Mouse (Mus musculus) neural tube, embryonic 13.5 days (tissue): ENCODE results near the gene Sugp2. TPM values are rescaled to one million over a fixed set of nuclear protein-coding genes. Genes with fewer than 3 reads are reported as not detected.

ENCODE experiments used
- ATAC-seq: fragments of 200-750 bp; cut with Nextera tagmentation; 2 replicates; pipeline ENCODE4 v1.8.0; 2017; ENCODE audit warnings: low read depth, mild to moderate bottlenecking, moderate TSS enrichment, moderate library complexity
- H3K27ac ChIP-seq: fragments of 300-500 bp; sonication (generic); replicated peaks from 2 replicates; pipeline ENCODE4 v1.5.1; 2015; ENCODE audit warnings: moderate library complexity, mild to moderate bottlenecking, inconsistent platforms
- H3K27me3 ChIP-seq: fragments of 300-500 bp; sonication (generic); 2 replicates; pipeline ENCODE4 v1.6.1; 2015; ENCODE audit warnings: mild to moderate bottlenecking, inconsistent platforms
- H3K36me3 ChIP-seq: fragments of 300-500 bp; sonication (generic); 2 replicates; pipeline ENCODE4 v1.6.1; 2015; ENCODE audit warnings: mild to moderate bottlenecking, inconsistent platforms
- H3K4me1 ChIP-seq: fragments of 300-500 bp; sonication (generic); replicated peaks from 2 replicates; pipeline ENCODE4 v1.6.1; 2015; ENCODE audit warnings: inconsistent platforms
- H3K4me2 ChIP-seq: fragments of 300-500 bp; sonication (generic); 2 replicates; pipeline ENCODE4 v1.6.1; 2015; ENCODE audit warnings: inconsistent platforms, mild to moderate bottlenecking, moderate library complexity
- H3K4me3 ChIP-seq: fragments of 300-500 bp; sonication (generic); 2 replicates; pipeline ENCODE4 v1.5.1; 2015; ENCODE audit warnings: mild to moderate bottlenecking, inconsistent platforms
- H3K9ac ChIP-seq: fragments of 300-500 bp; sonication (generic); 2 replicates; pipeline ENCODE4 v1.6.1; 2015; ENCODE audit warnings: moderate library complexity, mild to moderate bottlenecking, inconsistent platforms
- H3K9me3 ChIP-seq: fragments of 300-500 bp; sonication (generic); 2 replicates; pipeline ENCODE4 v1.6.1; 2016; ENCODE audit warnings: inconsistent platforms
- WGBS: fragments of 180-500 bp; shearing (Covaris S2); methylation state at CpG from one replicate; pipeline ENCODE4 v1.1.7; 2015; 5-methylcytosine and 5-hydroxymethylcytosine counted together
- polyA plus RNA-seq: library from polyadenylated mRNA; unstranded; fragments of >200 nt; fragmentation: Nextera tagmentation; extraction: Ambion mirVana; gene quantifications from 2 replicates; pipeline ENCODE4 v1.2.1, GENCODE M21; 2015

Gene Sugp2
- polyA plus RNA-seq, 1 experiment from 2014 or later: 64.8 TPM

DNA sequence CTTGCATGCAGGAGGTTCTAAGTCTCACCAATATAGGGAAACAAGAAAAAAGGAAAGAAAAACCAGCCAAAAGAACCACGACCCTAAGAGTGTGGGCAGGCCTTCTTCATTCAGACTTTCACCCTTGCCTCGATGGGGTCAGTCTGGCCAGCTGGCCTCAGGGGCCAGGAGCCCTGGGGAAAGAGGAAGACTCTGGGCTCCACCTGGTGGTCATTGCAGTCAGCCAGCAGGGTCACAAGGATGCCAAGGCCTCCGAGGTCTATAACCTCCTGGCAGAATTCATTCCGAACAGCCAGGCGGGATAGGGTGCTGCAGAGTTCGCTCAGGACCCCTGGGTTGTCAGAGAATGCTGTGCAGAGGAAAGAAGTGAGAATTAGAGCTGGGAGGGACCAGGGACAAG, 10.7 kb upstream of the Sugp2 start:
- H3K27me3 ChIP-seq: 0 out of 2 replicates have a peak, but pooled peaks cover 10% of the 10 kb centered on the region

GRCm38 (mm10) chr8:70227997-70228396, 6.0 kb upstream of the Sugp2 start:
- peaks cover 10% of the 10 kb centered on the region for H3K4me1 ChIP-seq
- no peak overlapping the region for H3K4me3 ChIP-seq
- H3K36me3 ChIP-seq: peaks cover 74% of the 10 kb centered on the region
- H3K9me3 ChIP-seq: no peaks in the 10 kb centered on the region
- whole genome bisulfite sequencing: 17% methylated on average over 4 of the region's 4 CpGs
- no peaks in the 10 kb centered on the region for H3K27me3 ChIP-seq
- H3K4me2 ChIP-seq: no peak overlapping the region
- H3K9ac ChIP-seq: no peak overlapping the region
- peak; percentile 45; the same call in 1 of the 2 replicates for ATAC-seq
- no peak overlapping the region for H3K27ac ChIP-seq

More for the DNA sequence above, 10.7 kb upstream of the Sugp2 start:
- H3K4me1 ChIP-seq: 0 out of 2 replicates have a peak, but pooled peaks cover 4% of the 10 kb centered on the region
- no peak for ATAC-seq
- H3K9ac ChIP-seq: no peak overlapping the region
- no peak overlapping the region for H3K4me3 ChIP-seq
- WGBS: 53% methylated on average over 6 of the region's 6 CpGs
- peaks cover 70% of the 10 kb centered on the region for H3K36me3 ChIP-seq
- no peak overlapping the region for H3K4me2 ChIP-seq
- H3K9me3 ChIP-seq: no peaks in the 10 kb centered on the region
- no peak overlapping the region for H3K27ac ChIP-seq

GRCm38 (mm10) chr8:70230837-70231236, 3.2 kb upstream of the Sugp2 start:
- no peaks in the 10 kb centered on the region for H3K9me3 ChIP-seq
- no peak overlapping the region for H3K4me2 ChIP-seq
- no peak overlapping the region for H3K9ac ChIP-seq
- H3K27ac ChIP-seq: no peak overlapping the region
- no peak overlapping the region for H3K4me3 ChIP-seq
- H3K36me3 ChIP-seq: peaks cover 46% of the 10 kb centered on the region
- no peak for ATAC-seq
- no peaks in the 10 kb centered on the region for H3K27me3 ChIP-seq
- peaks cover 27% of the 10 kb centered on the region for H3K4me1 ChIP-seq
- WGBS: 96% methylated on average over 9 of the region's 9 CpGs

DNA sequence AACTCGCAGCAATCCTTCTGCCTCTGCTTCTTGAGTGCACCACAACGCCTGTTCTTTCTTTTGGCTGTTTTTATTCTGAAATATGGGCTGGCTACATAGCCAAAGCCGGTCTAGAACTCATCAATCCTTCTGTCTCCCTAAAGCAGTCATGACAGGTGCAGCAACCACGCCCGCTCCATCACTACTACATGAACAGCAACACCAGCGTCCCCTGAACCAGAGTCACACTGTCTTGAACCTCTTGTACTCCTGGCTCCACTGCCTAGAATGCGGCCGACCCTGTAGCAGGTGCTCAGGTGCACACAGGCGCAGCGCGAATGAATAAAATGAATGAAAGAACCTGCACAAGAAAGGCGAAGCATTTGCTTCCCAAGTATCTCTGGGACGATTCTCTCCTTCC, 420 bp upstream of the Sugp2 start:
- Histone ChIP-seq H3K4me3 (peak overlapping the region; percentile 71), H3K4me1 (peaks cover 39% of the 10 kb centered on the region), H3K27ac (peak overlapping the region; percentile 96), H3K27me3 (no peaks in the 10 kb centered on the region), H3K9me3 (no peaks in the 10 kb centered on the region), H3K36me3 (peaks cover 50% of the 10 kb centered on the region), H3K9ac (peak overlapping the region; percentile 85), H3K4me2 (peak overlapping the region; percentile 90)
- ATAC-seq: peak; percentile 48
- WGBS: 6% methylated on average over 13 of the region's 13 CpGs

- no peak for ATAC-seq
- peaks cover 49% of the 10 kb centered on the region for H3K36me3 ChIP-seq
These were observed 729 bp downstream of the Sugp2 start for GRCm38 (mm10) chr8:70234781-70235128.

GRCm38 (mm10) chr8:70237842-70238241, 3.8 kb downstream of the Sugp2 start:
- Histone ChIP-seq H3K4me2 (no peak overlapping the region), H3K4me3 (no peak overlapping the region), H3K4me1 (peaks cover 31% of the 10 kb centered on the region), H3K27ac (no peak overlapping the region), H3K36me3 (peaks cover 64% of the 10 kb centered on the region), H3K27me3 (no peaks in the 10 kb centered on the region), H3K9me3 (no peaks in the 10 kb centered on the region), H3K9ac (no peak overlapping the region)
- 92% methylated on average over 2 of the region's 2 CpGs for WGBS
- no peak for ATAC-seq

More at GRCm38 (mm10) chr8:70234781-70235128, 729 bp downstream of the Sugp2 start:
- WGBS: under 1% methylated on average over 15 of the region's 15 CpGs
- Histone ChIP-seq H3K27ac (peak overlapping the region; percentile 96), H3K9me3 (no peaks in the 10 kb centered on the region), H3K4me2 (peak overlapping the region; percentile 90), H3K27me3 (no peaks in the 10 kb centered on the region), H3K4me3 (peak overlapping the region; percentile 71), H3K4me1 (peaks cover 39% of the 10 kb centered on the region), H3K9ac (peak overlapping the region; percentile 85)

DNA sequence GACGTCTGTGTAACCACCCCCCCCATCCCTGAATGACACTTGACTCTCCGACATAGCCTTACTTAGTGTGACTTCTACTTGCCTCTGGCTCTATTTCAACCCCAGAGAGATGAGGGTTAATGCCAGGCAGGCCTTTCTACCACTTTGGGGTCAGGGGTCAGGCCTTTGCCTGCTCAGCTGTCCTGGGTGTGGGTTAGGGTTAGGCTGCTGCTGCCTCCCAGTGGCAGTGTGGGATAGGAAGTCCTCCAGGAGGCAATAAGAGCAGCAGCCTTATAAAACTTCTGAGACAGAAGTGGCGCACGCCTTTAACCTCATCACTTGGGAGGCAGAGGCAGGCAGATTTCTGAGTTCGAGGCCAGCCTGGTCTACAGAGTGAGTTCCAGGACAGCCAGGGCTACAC, 6.6 kb downstream of the Sugp2 start:
- Histone ChIP-seq H3K4me2 (no peak overlapping the region), H3K4me1 (peaks cover 27% of the 10 kb centered on the region), H3K9me3 (no peaks in the 10 kb centered on the region), H3K27ac (no peak overlapping the region), H3K36me3 (peaks cover 87% of the 10 kb centered on the region), H3K9ac (no peak overlapping the region), H3K4me3 (no peak overlapping the region), H3K27me3 (no peaks in the 10 kb centered on the region)
- ATAC-seq: no peak
- WGBS: 91% methylated on average over 5 of the region's 5 CpGs

DNA sequence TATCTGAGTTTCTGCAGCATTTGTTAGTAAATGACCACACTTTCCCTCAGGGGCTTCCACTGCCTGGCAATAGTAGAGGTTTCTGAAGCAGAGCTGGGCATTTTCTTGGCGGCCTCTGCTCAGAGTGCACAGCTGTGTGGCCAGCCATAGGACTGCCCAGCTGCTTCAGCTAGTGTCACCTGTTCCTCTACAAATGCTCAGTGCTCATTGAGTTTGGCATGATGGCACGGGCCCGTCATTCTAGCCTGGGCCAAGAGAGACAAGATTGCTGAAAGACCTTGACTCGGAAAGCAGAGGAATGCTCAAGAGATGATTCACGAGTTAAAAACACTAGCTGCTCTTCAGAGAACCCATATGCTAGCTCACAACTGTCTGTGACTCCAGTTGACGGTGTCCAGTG, 12.6 kb downstream of the Sugp2 start:
- Histone ChIP-seq H3K9me3 (no peaks in the 10 kb centered on the region), H3K27ac (no peak overlapping the region), H3K4me1 (peaks cover 17% of the 10 kb centered on the region), H3K27me3 (no peaks in the 10 kb centered on the region), H3K4me2 (no peak overlapping the region), H3K9ac (no peak overlapping the region), H3K4me3 (no peak overlapping the region), H3K36me3 (peaks cover 88% of the 10 kb centered on the region)
- 92% methylated on average over 6 of the region's 6 CpGs for WGBS
- no peak for ATAC-seq

DNA sequence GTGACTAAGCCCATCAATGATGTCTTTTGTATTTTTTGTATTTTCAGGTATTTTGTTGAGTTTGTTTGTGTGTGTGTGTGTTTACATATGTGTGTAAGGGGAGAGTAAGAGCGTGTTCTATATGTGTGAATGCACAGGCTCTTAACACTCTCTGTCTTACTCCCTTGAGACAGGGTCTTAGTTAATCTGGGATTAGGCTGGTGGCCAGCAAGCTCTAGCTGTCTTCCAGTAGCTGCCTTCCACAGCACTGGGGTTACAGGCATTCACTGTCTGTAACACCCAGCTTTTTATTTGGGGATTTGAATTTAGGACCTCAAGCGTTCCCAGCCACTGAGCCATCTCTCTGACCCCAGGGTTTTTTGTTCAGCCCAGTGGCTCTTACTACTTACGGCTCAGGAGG, 13.8 kb downstream of the Sugp2 start:
- peaks cover 88% of the 10 kb centered on the region for H3K36me3 ChIP-seq
- no peaks in the 10 kb centered on the region for H3K9me3 ChIP-seq
- H3K27ac ChIP-seq: no peak overlapping the region
- WGBS: 92% methylated on average over 3 of the region's 3 CpGs
- H3K9ac ChIP-seq: no peak overlapping the region
- H3K4me2 ChIP-seq: no peak overlapping the region
- H3K4me1 ChIP-seq: peaks cover 17% of the 10 kb centered on the region
- no peak overlapping the region for H3K4me3 ChIP-seq
- H3K27me3 ChIP-seq: no peaks in the 10 kb centered on the region
- no peak for ATAC-seq

DNA sequence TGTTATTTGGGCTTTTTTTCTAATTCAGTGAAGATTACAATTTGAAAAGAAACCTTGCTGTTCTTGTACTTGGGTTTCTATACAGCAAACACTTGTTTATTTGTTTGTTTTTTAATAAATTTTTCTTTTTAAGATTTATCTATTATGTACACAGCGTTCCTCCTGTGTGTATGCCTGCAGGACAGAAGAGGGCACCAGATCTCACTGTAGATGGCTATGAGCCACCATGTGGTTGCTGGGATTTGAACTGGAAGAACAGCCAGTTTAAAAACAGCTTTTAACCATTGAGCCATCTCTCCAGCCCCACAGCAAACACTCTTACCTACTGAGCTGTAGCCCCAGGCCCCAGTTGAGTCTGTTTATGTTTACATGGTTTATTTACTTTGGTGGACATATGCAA, 20.6 kb downstream of the Sugp2 start:
- Histone ChIP-seq H3K4me1 (no peaks in the 10 kb centered on the region), H3K4me3 (no peak overlapping the region), H3K27ac (no peak overlapping the region), H3K4me2 (no peak overlapping the region), H3K27me3 (no peaks in the 10 kb centered on the region), H3K9ac (no peak overlapping the region), H3K36me3 (peaks cover 100% of the 10 kb centered on the region), H3K9me3 (no peaks in the 10 kb centered on the region)
- 86% methylated on average over 1 of the region's 1 CpGs for WGBS
- no peak for ATAC-seq

- Histone ChIP-seq H3K9ac (no peak overlapping the region), H3K4me3 (no peak overlapping the region), H3K4me2 (no peak overlapping the region), H3K27me3 (no peaks in the 10 kb centered on the region), H3K4me1 (no peaks in the 10 kb centered on the region), H3K9me3 (no peaks in the 10 kb centered on the region), H3K27ac (no peak overlapping the region), H3K36me3 (peaks cover 100% of the 10 kb centered on the region)
- 89% methylated on average over 3 of the region's 3 CpGs for WGBS
- ATAC-seq: no peak
These were observed 23.4 kb downstream of the Sugp2 start for GRCm38 (mm10) chr8:70257456-70257855.

GRCm38 (mm10) chr8:70258600-70258999, 24.6 kb downstream of the Sugp2 start:
- H3K36me3 ChIP-seq: peaks cover 100% of the 10 kb centered on the region
- H3K27ac ChIP-seq: no peak overlapping the region
- ATAC-seq: no peak
- no peak overlapping the region for H3K4me3 ChIP-seq
- H3K4me1 ChIP-seq: no peaks in the 10 kb centered on the region
- WGBS: 95% methylated on average over 5 of the region's 5 CpGs
- no peaks in the 10 kb centered on the region for H3K9me3 ChIP-seq
- H3K4me2 ChIP-seq: no peak overlapping the region
- H3K27me3 ChIP-seq: no peaks in the 10 kb centered on the region
- no peak overlapping the region for H3K9ac ChIP-seq

DNA sequence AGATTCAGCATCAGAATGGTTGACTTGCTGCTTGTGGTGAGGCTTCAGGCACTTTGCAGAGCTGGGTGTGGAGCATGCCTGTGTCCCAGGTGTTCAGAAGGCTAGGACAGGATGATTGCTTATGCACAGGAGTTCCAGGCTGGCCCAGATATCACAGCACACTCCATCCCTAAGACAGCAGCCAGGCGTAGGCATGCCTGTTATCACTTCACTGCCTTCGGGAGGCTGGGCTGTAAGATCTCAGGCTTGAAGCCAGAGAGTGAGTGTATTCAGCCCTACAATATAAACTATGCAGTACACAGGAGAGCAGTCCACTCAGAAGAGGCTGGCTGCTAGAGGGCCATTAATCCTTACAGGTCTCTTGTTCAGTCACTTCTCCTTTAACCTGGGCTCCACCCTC, 25.0 kb downstream of the Sugp2 start:
- no peak overlapping the region for H3K27ac ChIP-seq
- H3K4me2 ChIP-seq: no peak overlapping the region
- 90% methylated on average over 2 of the region's 2 CpGs for WGBS
- no peaks in the 10 kb centered on the region for H3K4me1 ChIP-seq
- ATAC-seq: no peak
- H3K36me3 ChIP-seq: peaks cover 100% of the 10 kb centered on the region
- no peak overlapping the region for H3K9ac ChIP-seq
- no peaks in the 10 kb centered on the region for H3K27me3 ChIP-seq
- H3K4me3 ChIP-seq: no peak overlapping the region
- H3K9me3 ChIP-seq: no peaks in the 10 kb centered on the region
